Mouse (Mus musculus) retina, adult 2 months (tissue): ENCODE measurements at regions not wholly inside any gene's neighbourhood (a gene's known extent, or its start where the extent isn't known, plus 50 kb on each side); places are given as distances from the start of the nearest gene placed in this dataset.

ENCODE experiments used
- DNase-seq: peaks from one replicate; pipeline ENCODE4 v3.0.0-alpha.2; 2012; ENCODE audit warnings: low read depth, low spot score

DNA sequence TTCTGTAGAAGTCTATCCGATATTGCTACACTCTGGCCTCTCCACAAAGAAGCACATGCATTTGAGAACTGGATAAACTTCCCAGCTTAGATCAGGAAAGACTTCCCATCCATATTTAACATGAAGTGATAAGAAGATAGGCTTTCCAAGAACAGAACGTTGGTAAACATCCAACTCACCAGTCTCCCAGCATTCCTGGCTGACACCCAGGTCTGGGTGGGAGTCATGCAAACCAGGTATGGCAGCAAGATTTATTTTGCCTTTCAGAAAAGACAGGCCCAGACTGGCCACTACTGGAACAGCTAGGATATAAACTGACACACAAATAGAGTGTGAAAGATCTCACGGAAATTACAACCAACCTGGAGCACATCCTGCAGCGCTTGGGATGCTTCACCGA lies 459.6 kb downstream of the Psat1 start:
- no peak for DNase-seq

DNA sequence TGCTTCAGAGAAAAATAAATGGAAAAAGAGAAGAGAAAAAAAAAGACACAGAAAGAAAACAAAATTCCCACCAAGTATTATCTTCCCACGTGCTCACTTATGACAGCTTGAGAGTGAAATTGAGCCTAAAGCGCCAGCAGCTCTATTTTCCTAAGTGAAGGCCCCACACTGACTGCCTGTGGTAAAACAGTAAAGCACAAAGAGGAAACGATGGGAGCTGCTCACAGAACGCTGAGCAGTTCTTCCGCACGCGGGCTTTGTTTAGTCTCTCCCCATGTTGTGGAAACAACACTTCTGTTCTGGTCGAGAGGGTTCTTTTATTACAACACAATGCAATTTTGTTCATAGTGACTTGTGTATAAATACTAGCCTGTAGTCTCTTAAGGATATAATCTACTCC lies 465.5 kb downstream of the Psat1 start:
- DNase-seq, result no peak

DNA sequence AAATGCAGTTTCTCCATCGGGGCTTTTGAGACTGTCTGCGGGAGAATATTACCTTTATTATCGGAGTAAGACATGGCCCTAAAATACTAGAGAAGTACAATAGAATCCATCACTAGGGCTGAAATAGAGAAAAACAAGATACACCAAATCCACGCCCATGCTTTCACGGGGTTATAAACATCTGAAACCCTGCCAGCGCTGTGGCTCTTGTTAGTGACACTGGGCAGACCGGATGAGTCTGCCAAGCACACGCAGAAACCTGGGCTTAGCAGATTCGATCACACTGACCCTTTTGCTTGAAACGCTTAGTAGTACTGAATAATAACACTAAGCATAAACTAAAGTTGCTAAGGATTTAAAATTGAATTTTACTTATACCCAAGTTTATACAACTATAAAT lies 477.6 kb downstream of the Psat1 start:
- DNase-seq, result no peak

- DNase-seq, result no peak
These were observed 480.4 kb downstream of the Psat1 start for GRCm38 (mm10) chr19:15466713-15467112.

DNA sequence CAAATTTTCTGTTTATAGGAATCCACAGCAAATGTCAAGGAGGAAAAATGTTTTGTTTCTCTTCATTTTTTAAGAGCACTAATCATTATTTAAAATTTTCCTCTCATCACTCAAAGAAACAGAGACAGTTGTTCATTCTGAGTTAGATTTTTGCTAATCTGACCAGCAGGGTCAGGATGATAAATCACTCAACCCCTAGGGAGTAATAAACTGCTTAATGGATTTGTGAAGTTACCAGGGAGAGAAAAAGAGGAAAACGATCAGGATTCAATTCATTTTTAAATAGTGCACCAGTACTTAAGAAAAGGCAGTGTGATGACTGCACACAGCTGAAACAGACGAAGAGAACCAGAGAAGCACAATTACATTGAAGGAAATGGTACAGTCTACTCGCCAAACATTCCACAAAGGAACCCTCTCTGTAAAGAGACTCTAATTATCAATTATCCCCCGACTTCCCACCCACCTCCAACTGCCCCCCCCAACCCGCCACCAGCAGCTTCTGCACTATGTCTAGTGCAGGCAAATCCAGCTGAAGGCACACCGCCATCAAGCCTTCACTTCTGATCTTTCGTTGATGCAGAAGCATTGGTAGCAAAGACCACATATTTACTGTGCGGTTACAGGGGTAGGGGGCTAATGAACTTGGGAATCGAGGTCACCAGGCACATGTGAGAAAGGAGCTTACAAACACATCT lies 481.9 kb downstream of the Psat1 start:
- DNase-seq, result no peak

DNA sequence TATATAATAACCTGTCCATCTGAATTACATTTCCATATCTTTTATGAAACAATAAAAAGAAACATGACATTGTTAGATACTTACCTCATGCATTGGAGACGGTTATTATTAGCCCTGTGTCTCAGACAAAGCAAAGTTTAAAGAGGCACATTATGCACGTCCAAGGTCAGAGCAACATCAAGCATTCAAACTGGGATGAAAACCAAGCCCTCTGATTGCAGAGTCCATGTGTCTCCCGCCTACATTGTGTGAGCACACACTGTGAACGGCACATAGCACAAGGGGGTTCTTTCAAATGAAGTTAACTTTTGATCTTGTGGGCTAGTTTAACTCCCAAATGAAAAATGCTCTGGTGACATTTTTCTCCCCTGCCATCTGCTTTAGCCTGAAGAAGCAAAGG lies 489.3 kb downstream of the Psat1 start:
- no peak for DNase-seq

GRCm38 (mm10) chr19:15456943-15457735 lies 490.0 kb downstream of the Psat1 start:
- no peak for DNase-seq

DNA sequence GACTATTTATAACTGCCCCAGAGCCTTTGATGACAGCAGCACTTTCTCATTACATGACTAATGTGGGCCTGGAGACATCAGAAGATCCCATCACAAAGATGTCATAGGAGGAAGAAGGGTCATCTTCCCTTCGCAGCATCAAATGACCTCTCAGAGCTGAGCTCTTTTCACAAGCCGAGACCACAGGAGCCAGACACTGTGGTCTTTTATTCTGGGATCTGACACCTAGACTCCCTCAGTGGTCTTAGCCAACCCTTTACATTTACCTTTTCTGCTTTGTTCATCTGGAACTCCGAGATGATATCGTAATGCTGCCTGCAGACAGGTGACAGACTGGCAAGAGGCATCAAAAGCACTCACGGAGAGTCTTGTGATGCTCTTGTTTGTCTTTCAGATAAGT lies 498.1 kb downstream of the Psat1 start:
- DNase-seq, result no peak

DNA sequence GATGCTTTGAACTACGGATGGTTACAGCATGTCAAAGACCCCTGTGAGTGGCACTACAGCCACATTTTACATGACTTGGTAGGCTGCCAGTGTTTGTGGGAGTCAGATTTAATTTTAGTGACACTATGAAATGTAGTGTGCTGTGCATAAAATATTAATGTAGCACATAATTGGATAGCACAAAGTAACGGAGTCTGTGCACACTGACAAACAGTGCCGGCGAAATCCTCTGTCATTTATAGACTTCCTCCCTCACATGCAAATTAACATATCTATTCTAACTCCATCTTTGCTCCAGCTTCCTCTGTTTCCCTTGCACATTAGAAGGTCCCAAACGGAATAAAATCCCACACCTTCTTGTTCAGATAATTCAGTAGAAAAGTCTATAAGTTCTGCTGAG lies 515.3 kb downstream of the Psat1 start:
- DNase-seq, result no peak

DNA sequence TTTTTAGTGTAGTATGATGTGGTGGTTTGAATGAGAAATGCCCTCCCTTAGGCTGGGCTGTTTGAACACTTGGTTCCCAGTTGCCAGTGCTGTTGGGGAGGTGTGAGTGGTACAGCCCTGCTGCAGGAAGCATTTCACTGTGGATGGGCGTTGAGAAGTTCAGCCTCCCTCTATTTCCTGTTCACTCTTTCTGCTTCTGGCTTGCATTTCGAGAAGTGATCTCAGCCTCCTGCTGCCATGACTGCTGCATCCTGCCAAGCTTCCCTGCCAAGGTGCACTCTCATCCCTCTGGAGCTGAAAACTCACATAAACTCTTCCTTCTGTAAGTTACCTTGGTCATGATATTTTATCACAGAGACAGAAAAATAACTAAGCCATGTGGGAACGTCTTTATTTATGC lies 525.8 kb downstream of the Psat1 start:
- no peak for DNase-seq

DNA sequence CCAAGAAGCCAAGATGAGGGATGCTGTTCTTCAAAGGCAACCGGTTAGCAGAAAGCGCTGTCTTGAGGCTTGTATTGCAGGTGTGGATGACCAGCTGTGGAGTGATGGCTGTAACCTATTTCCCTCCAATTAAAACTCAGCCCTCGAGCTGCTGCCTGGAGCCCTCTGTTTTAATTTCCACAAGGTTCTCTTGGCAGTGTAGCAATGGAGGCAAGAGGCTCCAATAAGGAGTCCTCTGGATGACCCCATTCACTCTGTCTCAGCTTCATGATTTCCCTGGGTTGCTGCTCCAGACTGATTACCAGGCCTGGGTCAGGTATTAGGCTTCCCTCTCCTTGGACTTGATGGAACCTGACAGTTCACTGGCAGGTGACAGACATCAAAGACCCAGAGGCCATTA lies 548.5 kb downstream of the Psat1 start:
- no peak for DNase-seq

DNA sequence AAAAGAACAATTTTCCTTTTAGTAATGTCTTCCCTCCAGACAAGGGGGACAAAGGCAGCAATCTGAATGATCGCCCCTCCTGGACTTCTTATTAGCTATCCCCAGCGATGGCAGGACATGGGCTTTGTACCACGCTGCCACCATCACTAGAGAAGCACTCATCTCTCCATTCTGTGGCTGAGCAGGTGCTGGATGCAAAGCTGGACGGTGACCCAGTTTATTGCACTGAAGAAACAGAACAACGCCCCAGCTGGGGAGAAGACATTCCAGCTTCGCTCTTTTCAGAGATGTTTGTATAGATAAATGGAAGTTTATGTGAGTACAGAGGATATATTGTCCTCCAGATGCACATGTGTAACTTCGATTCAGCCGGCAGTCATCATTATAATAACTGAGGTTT lies 575.5 kb downstream of the Psat1 start:
- no peak for DNase-seq

DNA sequence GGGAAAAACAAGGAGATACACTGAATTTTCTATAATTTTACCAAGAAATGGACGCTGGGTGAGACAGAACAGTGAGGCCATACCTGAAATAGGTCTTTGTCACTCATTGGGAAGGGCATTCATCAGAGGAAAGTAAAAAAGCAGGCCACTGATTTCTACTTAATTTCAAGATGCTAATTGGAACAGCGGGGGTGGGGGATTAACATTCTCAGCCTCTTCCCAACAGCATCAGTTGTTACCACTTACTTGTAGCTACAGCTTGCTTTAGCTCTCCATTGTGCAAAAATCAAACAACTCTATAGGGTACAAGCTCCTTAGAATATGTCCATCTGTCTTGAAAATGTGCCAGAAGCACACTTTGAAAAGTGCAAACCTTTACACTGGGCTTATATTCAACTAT lies 580.2 kb downstream of the Psat1 start:
- DNase-seq, result no peak

- no peak for DNase-seq
These were observed 590.0 kb downstream of the Psat1 start for GRCm38 (mm10) chr19:15357181-15357580.

DNA sequence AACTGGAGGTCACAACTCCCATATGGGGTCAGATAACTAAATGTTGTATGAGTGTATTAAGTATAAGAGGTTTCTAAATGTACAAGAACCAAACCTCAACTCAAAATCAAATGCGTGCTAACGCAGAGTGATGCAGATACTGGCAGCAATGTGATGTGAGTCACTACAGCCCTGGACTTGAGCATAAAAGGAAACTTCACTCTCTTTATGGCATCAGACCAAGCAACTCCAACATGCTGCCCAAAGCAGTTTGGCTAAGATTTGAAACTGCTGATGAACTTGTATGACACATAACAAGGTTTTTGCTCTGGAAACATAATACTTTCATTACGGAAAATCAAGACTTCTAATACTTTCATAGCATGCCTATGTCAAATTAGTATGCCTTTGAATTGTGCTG lies 598.8 kb downstream of the Psat1 start:
- no peak for DNase-seq

- DNase-seq, result no peak
These were observed 604.9 kb downstream of the Psat1 start for GRCm38 (mm10) chr19:15342229-15342628.

DNA sequence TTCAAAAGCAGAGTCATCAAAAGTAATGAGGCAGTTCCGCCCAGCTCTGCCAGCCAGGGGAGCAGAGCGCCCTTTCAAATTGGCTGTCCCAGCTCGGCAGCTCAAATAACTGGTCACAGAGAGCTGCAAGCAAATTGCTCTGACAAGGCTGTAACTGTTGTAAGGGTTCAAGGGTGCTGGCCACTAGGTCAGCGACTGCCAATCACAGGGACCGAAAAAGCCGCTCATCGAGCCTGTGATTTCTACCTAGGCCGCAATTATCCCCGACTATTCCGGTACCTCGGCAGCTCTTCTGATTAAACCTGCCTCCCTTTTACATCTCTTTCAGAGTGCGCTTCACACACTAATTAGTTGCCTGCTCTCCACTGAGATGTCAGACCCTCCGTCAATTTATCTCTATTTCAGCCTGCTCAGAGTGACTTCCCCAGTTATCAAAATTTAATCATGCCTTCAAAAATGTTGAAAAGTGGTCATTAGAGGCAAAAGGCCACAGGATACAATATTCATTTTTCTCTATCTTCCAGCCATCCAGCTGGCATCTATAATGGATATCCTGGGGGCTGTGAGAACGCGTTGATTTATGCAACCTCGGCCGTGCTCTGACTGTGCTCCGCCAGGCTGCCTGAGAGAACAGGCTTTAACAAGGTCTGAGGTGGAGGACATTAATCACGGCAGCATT lies 606.7 kb downstream of the Psat1 start:
- DNase-seq, result no peak

DNA sequence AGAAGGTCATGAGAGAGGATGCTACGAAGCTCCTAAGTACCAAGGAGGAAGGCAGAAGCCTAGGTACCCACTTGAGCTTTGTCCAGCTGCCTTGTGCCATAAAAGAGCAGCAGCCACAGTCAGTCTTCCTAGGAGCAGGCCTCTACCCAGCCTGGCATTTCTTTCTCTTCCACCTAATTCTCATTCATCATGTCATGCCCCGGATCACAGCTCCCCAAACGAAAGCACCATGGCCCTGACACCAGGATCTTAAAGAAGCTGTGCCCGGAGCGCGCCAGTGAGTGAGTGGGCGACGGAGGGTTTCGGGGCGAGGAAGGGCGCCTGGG lies 607.2 kb downstream of the Psat1 start:
- no peak for DNase-seq

DNA sequence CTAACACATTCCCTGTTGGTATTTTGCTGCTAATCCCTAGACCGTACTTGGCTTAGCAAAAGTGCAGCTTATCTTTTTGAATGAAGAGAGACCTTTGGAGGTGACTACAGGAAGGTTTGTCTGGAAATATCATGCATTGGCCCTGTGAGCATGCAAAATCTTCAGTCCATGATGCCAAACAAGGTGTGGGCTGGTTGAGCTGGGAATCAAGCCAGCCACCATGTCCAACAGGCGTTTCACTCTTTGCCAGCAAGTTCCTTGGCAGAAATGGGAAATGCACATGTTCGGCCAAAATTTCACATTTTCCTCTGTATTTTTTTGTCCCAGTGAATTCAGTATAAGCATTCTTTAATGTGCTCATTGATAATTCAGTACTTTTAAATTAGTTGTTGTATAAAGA lies 617.0 kb downstream of the Psat1 start:
- DNase-seq, result no peak

DNA sequence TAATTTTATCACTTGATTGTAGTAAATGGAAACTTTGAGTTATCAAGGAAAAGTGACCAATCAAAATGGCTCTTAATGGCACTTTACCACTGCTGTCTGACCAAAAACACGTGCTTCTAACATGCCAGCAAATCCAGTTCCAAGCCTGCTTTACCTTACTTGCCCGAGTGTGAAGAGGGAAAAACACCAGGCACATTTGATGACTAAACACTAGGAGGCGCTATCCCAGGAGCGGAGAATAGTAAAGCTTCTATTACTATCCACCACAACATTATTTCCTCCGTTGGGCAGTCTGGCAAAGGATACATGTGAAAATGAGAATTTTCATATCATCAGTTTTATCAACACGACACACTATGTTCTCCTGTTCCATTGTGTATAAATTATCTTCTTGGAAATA lies 647.7 kb downstream of the Psat1 start:
- no peak for DNase-seq

GRCm38 (mm10) chr19:15285016-15285415 lies 662.1 kb downstream of the Psat1 start:
- no peak for DNase-seq

- no peak for DNase-seq
These were observed 644.9 kb upstream of the Tle4 start for GRCm38 (mm10) chr19:15242781-15243180.
